Mouse (Mus musculus) CH12.LX (cell line): ENCODE measurements at regions not wholly inside any gene's neighbourhood (a gene's known extent, or its start where the extent isn't known, plus 50 kb on each side); places are given as distances from the start of the nearest gene placed in this dataset.

Experiments
- CTCF ChIP-seq, 2 experiments: IDR thresholded peaks in 1 of 2; conservative IDR thresholded peaks in 1 of 2; 2 replicates each; pipeline ENCODE4 v1.5.1; 2011 to 2012; ENCODE audit warnings: low read depth in 2 of 2, low read length in 2 of 2, improper control_type of control experiment in 1 of 2, inconsistent platforms in 1 of 2, mild to moderate bottlenecking in 1 of 2, moderate library complexity in 1 of 2
- EP300 ChIP-seq: IDR thresholded peaks from 2 replicates; pipeline ENCODE4 v1.6.1; 2011; ENCODE audit warnings: low read length, improper control_type of control experiment

- TF ChIP-seq CTCF (conservative IDR thresholded peaks at IDR 0.05 in 1 of 2, IDR thresholded peaks at IDR 0.05 in 1 of 2; ENCODE audit: low read depth in 2 of 2, low read length in 2 of 2), result no peak
- TF ChIP-seq EP300, result no peak
Measured at GRCm38 (mm10) chr16:50092318-50092717, 292.0 kb downstream of the Cd47 start.
